Mouse (Mus musculus): ENCODE results near the gene Acsf3.

GRCm38 (mm10) chr8:122836199-122836598, 60.9 kb downstream of the Acsf3 start:
- TF ChIP-seq KAT2A (IDR thresholded peaks at IDR 0.05; ENCODE audit: insufficient replicate concordance, low read length) (no peak), ZNF384 (IDR thresholded peaks at IDR 0.05; ENCODE audit: low read depth, low read length) (no peak), CTCF (conservative IDR thresholded peaks at IDR 0.05 in 1 of 2, IDR thresholded peaks at IDR 0.05 in 1 of 2; ENCODE audit: low read depth in 2 of 2, low read length in 2 of 2) (no peak), POLR2A (IDR thresholded peaks at IDR 0.05; ENCODE audit: low read depth, low read length) (no peak), EP300 (IDR thresholded peaks at IDR 0.05; ENCODE audit: low read length) (no peak), CHD2 (IDR thresholded peaks at IDR 0.05; ENCODE audit: low read length) (no peak), TCF12 (IDR thresholded peaks at IDR 0.05; ENCODE audit: low read depth, low read length) (no peak), MAX (IDR thresholded peaks at IDR 0.05; ENCODE audit: low read length) (no peak), TBP (conservative IDR thresholded peaks at IDR 0.05; ENCODE audit: low read depth, low read length) (no peak), MAFK (IDR thresholded peaks at IDR 0.05; ENCODE audit: insufficient replicate concordance, low read length) (no peak), ZKSCAN1 (IDR thresholded peaks at IDR 0.05; ENCODE audit: borderline replicate concordance, low read depth, low read length) (no peak)

Data from CH12.LX (cell line).